Mouse (Mus musculus) left cerebral cortex, postnatal 14 days (tissue): Measurements from ENCODE around the gene Aldob. TPM values are rescaled to one million over a fixed set of nuclear protein-coding genes. Genes with fewer than 3 reads are reported as not detected.
A peak's percentile ranks its signal among the peaks of the same experiment; 100 is the strongest.
"Not testable (repeated sequence)": the region's sequence is repeated elsewhere in the genome, so short reads cannot be mapped to it uniquely, and the experiment has no call there.

ENCODE experiments used
- DNase-seq, 2 experiments: peaks; one replicate each; pipeline ENCODE4 v3.0.0; 2021 to 2022; ENCODE audit warnings: low spot score in 2 of 2, mixed read lengths in 1 of 2
- intact Hi-C: fragments of 180-260 bp; cut with DNase I; formaldehyde crosslinking; loops from one replicate; pipeline ENCODE4 v1.15.1; 2025
- total RNA-seq, 2 experiments: library from RNA; stranded (reverse); gene quantifications; 2 replicates each; pipeline ENCODE4 v1.2.3; 2021

The Aldob gene
- total RNA-seq, 2 experiments from 2014 or later: 0.72 to 1.4 TPM

- intact Hi-C loops: no loop called here
Observed at GRCm38 (mm10) chr4:49539665-49540064, 9.7 kb downstream of the Aldob start.

GRCm38 (mm10) chr4:49536671-49537070 lies 12.7 kb downstream of the Aldob start:
- DNase-seq: no peak
- intact Hi-C loops: no loop called here

More at GRCm38 (mm10) chr4:49539665-49540064, 9.7 kb downstream of the Aldob start:
- DNase-seq: peak in 1 of 2 experiments; percentile 23

GRCm38 (mm10) chr4:49535675-49536294 lies 13.6 kb downstream of the Aldob start:
- DNase-seq: no peak
- intact Hi-C loops: no loop called here

GRCm38 (mm10) chr4:49535036-49535435 lies 14.3 kb downstream of the Aldob start:
- intact Hi-C loops: no loop called here
- no peak for DNase-seq

- DNase-seq: peak; percentile 85
- intact Hi-C loops: no loop called here
Observed at GRCm38 (mm10) chr4:49522576-49522975, 26.8 kb downstream of the Aldob start.

GRCm38 (mm10) chr4:49521346-49521745 lies 28.0 kb downstream of the Aldob start:
- intact Hi-C loops: loop anchor here (2.0 kb wide), 1 partner anchor 831 kb away; no protein-coding TSS in a partner anchor
- DNase-seq: no peak

- DNase-seq: peak; percentile 97 to 98
- intact Hi-C loops: loop anchor here (2.0 kb wide), 1 partner anchor 830 kb away; no protein-coding TSS in a partner anchor
Observed at GRCm38 (mm10) chr4:49520572-49521340, 28.6 kb downstream of the Aldob start, which contains the start of the genes Mrpl50 and Zfp189. Mrpl50 (minus strand) TSS chr4:49521093. Zfp189 (plus strand) TSS chr4:49521176.

- intact Hi-C loops: no loop called here
- DNase-seq: no peak
Observed at GRCm38 (mm10) chr4:49519476-49519875, 29.9 kb downstream of the Aldob start.

- intact Hi-C loops: no loop called here
- no peak for DNase-seq
Observed at GRCm38 (mm10) chr4:49514441-49514840, 34.9 kb downstream of the Aldob start.

GRCm38 (mm10) chr4:49512636-49513035 lies 36.7 kb downstream of the Aldob start:
- no peak for DNase-seq
- intact Hi-C loops: no loop called here

- DNase-seq, intact Hi-C loops: not testable (repeated sequence)
Observed at GRCm38 (mm10) chr4:49510236-49510835, 39.0 kb downstream of the Aldob start.

- DNase-seq: no peak
- intact Hi-C loops: no loop called here
Observed at GRCm38 (mm10) chr4:49509183-49509582, 40.2 kb downstream of the Aldob start.

- no peak for DNase-seq
- intact Hi-C loops: no loop called here
Observed at GRCm38 (mm10) chr4:49506386-49506785, 43.0 kb downstream of the Aldob start, which contains the start of gene Baat. Baat (minus strand) TSS chr4:49506557.

- intact Hi-C loops: no loop called here
Observed at GRCm38 (mm10) chr4:49503563-49503962, 45.8 kb downstream of the Aldob start.

More at GRCm38 (mm10) chr4:49503563-49503962, 45.8 kb downstream of the Aldob start:
- DNase-seq: no peak

Other genes with a start within 250 kb of the Aldob start
- gene Acnat2, start 141.4 kb downstream of the Aldob start, total RNA-seq: not detected
- 1 to 10 TPM; 1.1 to 1.3 TPM for gene Acnat1, start 75.6 kb downstream of the Aldob start, total RNA-seq
- under 1 TPM in 1 of 2 experiments, not detected in 1; 0.27 TPM for gene Baat, start 43.0 kb downstream of the Aldob start, total RNA-seq
- gene Mrpl50, start 28.5 kb downstream of the Aldob start, total RNA-seq: 10 to 100 TPM; 28.3 to 31.0 TPM
- gene Zfp189, start 28.4 kb downstream of the Aldob start, total RNA-seq: 10 to 100 TPM in 1 of 2 experiments, 1 to 10 TPM in 1; 8.4 to 17.0 TPM
- gene Tmem246, start 48.3 kb upstream of the Aldob start, total RNA-seq: 10 to 100 TPM; 66.9 to 68.1 TPM
- gene Rnf20, start 82.5 kb upstream of the Aldob start, total RNA-seq: 10 to 100 TPM; 64.3 to 70.4 TPM
- gene Ppp3r2, start 132.5 kb upstream of the Aldob start, total RNA-seq: under 1 TPM; 0.47 to 0.75 TPM